In genomic region chr6:128112605-128113004, GRCm38 (mm10) we compare ENCODE assay signal across 13 mouse cellular contexts. TPM values are rescaled to one million over a fixed set of nuclear protein-coding genes. Genes with fewer than 3 reads are reported as not detected.
DNase-seq lines count a peak whose midpoint lies in the region; ATAC-seq lines count a peak whose summit lies in the region.
"Had no signal": no experiment of that assay in that cellular context is flagged by ENCODE, and none has a peak within 500 bp of the region (broad histone marks: within the 10 kb centered on the region; RNA-seq: fewer than 3 reads in every experiment).

No protein-coding gene starts in this region.

- H3K9me3 ChIP-seq in heart, embryonic 14.5 days (ENCODE audit: control insufficient read depth, low read length): no peaks in the 10 kb centered on the region
- no peaks in the 10 kb centered on the region for H3K9me3 ChIP-seq in midbrain, embryonic 12.5 days
- no peaks in the 10 kb centered on the region for H3K9me3 ChIP-seq in midbrain, embryonic 15.5 days
- no peaks in the 10 kb centered on the region for H3K9me3 ChIP-seq in forebrain, embryonic 14.5 days (replicated peaks; ENCODE audit: control insufficient read depth, low read length)
- no peaks in the 10 kb centered on the region for H3K9me3 ChIP-seq in limb, embryonic 12.5 days
- H3K9me3 ChIP-seq: lung, embryonic 15.5 days had no signal

- no peak for ATAC-seq in heart, embryonic 14.5 days (ENCODE audit: insufficient number of reproducible peaks, insufficient read depth, low FRiP score, low read depth)
- ATAC-seq in midbrain, embryonic 12.5 days (ENCODE audit: low FRiP score, low read depth): no peak
- no peak for ATAC-seq in midbrain, embryonic 15.5 days (replicated peaks)
- 0 out of 2 replicates have a peak, but pooled peaks have one; percentile 25 for ATAC-seq in forebrain, embryonic 14.5 days
- no peak for ATAC-seq in limb, embryonic 12.5 days (ENCODE audit: insufficient number of reproducible peaks, insufficient read depth, low FRiP score, low TSS enrichment, low read depth)

- peaks cover 32 to 59% of the 10 kb centered on the region in 2 experiments for H3K4me1 ChIP-seq in heart, embryonic 14.5 days (ENCODE audit: control insufficient read depth in 2 of 2, insufficient read depth in 2 of 2, low read length in 2 of 2)
- H3K4me1 ChIP-seq in midbrain, embryonic 12.5 days: peaks cover 24% of the 10 kb centered on the region
- H3K4me1 ChIP-seq in midbrain, embryonic 15.5 days: peaks cover 23% of the 10 kb centered on the region
- 0 out of 2 replicates have a peak, but pooled peaks cover 2% of the 10 kb centered on the region for H3K4me1 ChIP-seq in forebrain, embryonic 14.5 days (ENCODE audit: control insufficient read depth, insufficient read depth, low read length)
- peaks cover 57% of the 10 kb centered on the region for H3K4me1 ChIP-seq in limb, embryonic 12.5 days (replicated peaks)

- WGBS in heart, embryonic 14.5 days: 29% methylated on average over 2 of the region's 3 CpGs
- 44% methylated on average over 2 of the region's 3 CpGs for WGBS in midbrain, embryonic 12.5 days
- 12% methylated on average over 2 of the region's 3 CpGs for WGBS in midbrain, embryonic 15.5 days
- 25% methylated on average over 3 of the region's 3 CpGs for WGBS in forebrain, embryonic 14.5 days
- WGBS in limb, embryonic 12.5 days: 0% methylated on average over 2 of the region's 3 CpGs

- DNase-seq in heart, postnatal 4 days: no peak
- DNase-seq in forebrain, embryonic 14.5 days (ENCODE audit: low spot score): peak; percentile 50
- no peak for DNase-seq in ovary, postnatal 10 days (ENCODE audit: low spot score)
- DNase-seq: cerebellum, postnatal 36 days; gastrocnemius, adult 2 months; liver; thymus, postnatal 25 days had no signal

- no peak overlapping the region for H3K9ac ChIP-seq in heart, embryonic 14.5 days (ENCODE audit: low read length)
- 0 out of 2 replicates have a peak overlapping the region, but pooled peaks have one; percentile 41 for H3K9ac ChIP-seq in midbrain, embryonic 12.5 days (replicated peaks)
- no peak overlapping the region for H3K9ac ChIP-seq in midbrain, embryonic 15.5 days
- no peak overlapping the region for H3K9ac ChIP-seq in forebrain, embryonic 14.5 days (ENCODE audit: low read length)
- H3K9ac ChIP-seq in limb, embryonic 12.5 days (replicated peaks): peak overlapping the region; percentile 42
- H3K9ac ChIP-seq: lung, embryonic 15.5 days had no signal

- no peak overlapping the region for H3K4me2 ChIP-seq in heart, embryonic 14.5 days (ENCODE audit: low read length)
- no peak overlapping the region for H3K4me2 ChIP-seq in midbrain, embryonic 12.5 days (replicated peaks)
- no peak overlapping the region for H3K4me2 ChIP-seq in midbrain, embryonic 15.5 days
- H3K4me2 ChIP-seq in forebrain, embryonic 14.5 days (ENCODE audit: low read length): no peak overlapping the region
- no peak overlapping the region for H3K4me2 ChIP-seq in limb, embryonic 12.5 days
- H3K4me2 ChIP-seq: lung, embryonic 15.5 days had no signal

- H3K4me3 ChIP-seq in heart, embryonic 14.5 days (ENCODE audit: control insufficient read depth in 1 of 2, insufficient read depth in 1 of 2, low read depth in 1 of 2, low read length in 2 of 2): no peak overlapping the region
- H3K4me3 ChIP-seq in midbrain, embryonic 12.5 days: no peak overlapping the region
- H3K4me3 ChIP-seq in midbrain, embryonic 15.5 days: no peak overlapping the region
- no peak overlapping the region for H3K4me3 ChIP-seq in forebrain, embryonic 14.5 days (ENCODE audit: low read depth, low read length)
- no peak overlapping the region for H3K4me3 ChIP-seq in limb, embryonic 12.5 days (replicated peaks)
- H3K4me3 ChIP-seq: gastrocnemius, adult 2 months; layer of hippocampus, adult 2 months; lung, embryonic 15.5 days had no signal

- H3K27ac ChIP-seq in heart, embryonic 14.5 days (replicated peaks in 1 of 2; ENCODE audit: control insufficient read depth in 1 of 2, insufficient read depth in 1 of 2, low read depth in 2 of 2, low read length in 2 of 2): peak overlapping the region; percentile 14 to 37; a peak in 1 of 4 replicates
- H3K27ac ChIP-seq in midbrain, embryonic 12.5 days (replicated peaks): peak overlapping the region; percentile 46
- no peak overlapping the region for H3K27ac ChIP-seq in midbrain, embryonic 15.5 days
- no peak overlapping the region; the same call in 1 of the 2 replicates for H3K27ac ChIP-seq in forebrain, embryonic 14.5 days (ENCODE audit: low read depth, low read length)
- H3K27ac ChIP-seq in limb, embryonic 12.5 days: peak overlapping the region; percentile 69
- H3K27ac ChIP-seq: gastrocnemius, adult 2 months; lung, embryonic 15.5 days had no signal

- peaks cover 10% of the 10 kb centered on the region for H3K36me3 ChIP-seq in heart, embryonic 14.5 days (ENCODE audit: control insufficient read depth, insufficient read depth, low read length)
- no peaks in the 10 kb centered on the region for H3K36me3 ChIP-seq in midbrain, embryonic 12.5 days
- no peaks in the 10 kb centered on the region for H3K36me3 ChIP-seq in midbrain, embryonic 15.5 days (replicated peaks)
- no peaks in the 10 kb centered on the region for H3K36me3 ChIP-seq in forebrain, embryonic 14.5 days (ENCODE audit: control insufficient read depth, insufficient read depth, low read length)
- H3K36me3 ChIP-seq in limb, embryonic 12.5 days: peaks cover 6% of the 10 kb centered on the region; the same call in 1 of the 2 replicates
- H3K36me3 ChIP-seq: lung, embryonic 15.5 days had no signal

- H3K27me3 ChIP-seq in heart, embryonic 14.5 days (ENCODE audit: control insufficient read depth, insufficient read depth, low read length): no peaks in the 10 kb centered on the region
- no peaks in the 10 kb centered on the region for H3K27me3 ChIP-seq in midbrain, embryonic 12.5 days
- no peaks in the 10 kb centered on the region for H3K27me3 ChIP-seq in midbrain, embryonic 15.5 days (replicated peaks)
- no peaks in the 10 kb centered on the region for H3K27me3 ChIP-seq in forebrain, embryonic 14.5 days (replicated peaks; ENCODE audit: control insufficient read depth, insufficient read depth, low read length)
- H3K27me3 ChIP-seq in limb, embryonic 12.5 days: no peaks in the 10 kb centered on the region
- H3K27me3 ChIP-seq: lung, embryonic 15.5 days had no signal

RNA-seq across cellular contexts. Expression of gene Tspan9, which starts 30.8 kb away (rescaled TPM):
- 142 and 143 TPM in 2 replicates for polyA plus RNA-seq in heart, embryonic 14.5 days (2014; fragmentation: Nextera tagmentation; extraction: Ambion mirVana)
- 100 to 1,000 TPM; 216 TPM for total RNA-seq in heart, postnatal 4 days (2021)
- 36.1 and 39.0 TPM in 2 replicates for polyA plus RNA-seq in midbrain, embryonic 12.5 days (2016; fragmentation: Nextera tagmentation; extraction: Ambion mirVana)
- 33.9 and 42.1 TPM in 2 replicates for polyA plus RNA-seq in midbrain, embryonic 15.5 days (2015; fragmentation: Nextera tagmentation; extraction: Ambion mirVana)
- polyA plus RNA-seq in forebrain, embryonic 14.5 days (2014; fragmentation: Nextera tagmentation; extraction: Ambion mirVana): 23.0 and 36.2 TPM in 2 replicates
- polyA plus RNA-seq in limb, embryonic 12.5 days (2016; fragmentation: Nextera tagmentation; extraction: Ambion mirVana): 103 and 114 TPM in 2 replicates

Comparison
In these comparisons a context has a peak if more than half of its experiments do, and no peak if none do; other contexts are left out.
1. H3K27ac ChIP-seq: peak in heart, embryonic 14.5 days (2 of 2), midbrain, embryonic 12.5 days (single experiment) and limb, embryonic 12.5 days (single experiment); none in midbrain, embryonic 15.5 days (single experiment) and forebrain, embryonic 14.5 days (single experiment).
2. H3K9ac ChIP-seq: peak in midbrain, embryonic 12.5 days (single experiment) and limb, embryonic 12.5 days (single experiment); none in heart, embryonic 14.5 days (single experiment), midbrain, embryonic 15.5 days (single experiment) and forebrain, embryonic 14.5 days (single experiment).